Mouse (Mus musculus) embryonic facial prominence, embryonic 14.5 days (tissue): Measurements from ENCODE around the gene Pkd1l3. TPM values are rescaled to one million over a fixed set of nuclear protein-coding genes. Genes with fewer than 3 reads are reported as not detected.
A peak's percentile ranks its signal among the peaks of the same experiment; 100 is the strongest.

Experiments
- ATAC-seq: fragments of 200-750 bp; cut with Nextera tagmentation; 2 replicates; pipeline ENCODE4 v1.8.0; 2017; ENCODE audit warnings: low read depth, moderate number of reproducible peaks, moderate TSS enrichment
- DNase-seq: peaks from one replicate; pipeline ENCODE4 v3.0.0-alpha.2; 2015; ENCODE audit warnings: low spot score
- H3K27ac ChIP-seq: fragments of 300-500 bp; sonication (generic); replicated peaks from 2 replicates; pipeline ENCODE4 v1.5.1; 2014; ENCODE audit warnings: low read depth, mild to moderate bottlenecking, low read length, moderate library complexity
- H3K27me3 ChIP-seq: fragments of 300-500 bp; sonication (generic); replicated peaks from 2 replicates; pipeline ENCODE4 v1.6.1; 2014; ENCODE audit warnings: low read length; ENCODE audit not compliant: control insufficient read depth, insufficient read depth
- H3K36me3 ChIP-seq: fragments of 300-500 bp; sonication (generic); 2 replicates; pipeline ENCODE4 v1.6.1; 2014; ENCODE audit warnings: low read length, mixed read lengths; ENCODE audit not compliant: control insufficient read depth, insufficient read depth
- H3K4me1 ChIP-seq: fragments of 300-500 bp; sonication (generic); 2 replicates; pipeline ENCODE4 v1.6.1; 2014; ENCODE audit warnings: antibody characterized with exemption, low read length; ENCODE audit not compliant: control insufficient read depth, insufficient read depth
- H3K4me2 ChIP-seq: fragments of 300-500 bp; sonication (generic); 2 replicates; pipeline ENCODE4 v1.6.1; 2014; ENCODE audit warnings: low read depth, mild to moderate bottlenecking, low read length, moderate library complexity, mixed read lengths
- H3K4me3 ChIP-seq: fragments of 300-500 bp; sonication (generic); 2 replicates; pipeline ENCODE4 v1.5.1; 2014; ENCODE audit warnings: low read depth, mild to moderate bottlenecking, low read length
- H3K9ac ChIP-seq: fragments of 300-500 bp; sonication (generic); 2 replicates; pipeline ENCODE4 v1.6.1; 2014; ENCODE audit warnings: low read depth, mild to moderate bottlenecking, low read length, moderate library complexity, mixed read lengths
- H3K9me3 ChIP-seq: fragments of 300-500 bp; sonication (generic); 2 replicates; pipeline ENCODE4 v1.6.1; 2016; ENCODE audit warnings: low read length; ENCODE audit not compliant: control insufficient read depth
- WGBS: fragments of 180-500 bp; shearing (Covaris S2); extraction: QIAGEN DNeasy Blood & Tissue Kit; methylation state at CpG from one replicate; pipeline ENCODE4 v1.1.7; 2014; 5-methylcytosine and 5-hydroxymethylcytosine counted together
- polyA plus RNA-seq: library from polyadenylated mRNA; unstranded; fragments of >200 nt; fragmentation: Nextera tagmentation; extraction: Ambion mirVana; gene quantifications from 2 replicates; pipeline ENCODE4 v1.2.1, GENCODE M21; 2014

Gene Pkd1l3
- polyA plus RNA-seq, 1 experiment from 2014 or later = not detected

DNA sequence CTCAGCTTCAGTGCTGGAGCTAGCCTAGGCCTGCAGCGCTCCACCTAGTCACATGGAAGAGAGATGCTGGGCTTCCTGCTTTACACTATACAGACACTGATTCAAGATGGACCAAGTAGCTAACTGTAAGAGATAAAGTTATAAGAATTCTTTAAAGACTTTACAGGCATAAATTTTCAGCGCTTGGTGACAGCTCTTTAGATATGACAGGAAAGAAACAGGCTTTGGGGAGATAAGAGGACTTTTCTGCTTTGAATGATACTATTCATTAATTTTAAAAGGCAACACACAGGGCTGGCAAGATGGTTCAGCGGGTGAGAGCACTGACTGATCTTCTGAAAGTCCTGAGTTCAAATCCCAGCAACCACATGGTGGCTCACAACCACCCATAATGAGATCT lies 84.2 kb downstream of the Pkd1l3 start:
- no peaks in the 10 kb centered on the region for H3K9me3 ChIP-seq
- ATAC-seq = no peak
- no peaks in the 10 kb centered on the region for H3K27me3 ChIP-seq
- H3K4me2 ChIP-seq = no peak overlapping the region
- 85% methylated on average over 3 of the region's 3 CpGs for WGBS
- H3K36me3 ChIP-seq = no peaks in the 10 kb centered on the region
- H3K4me3 ChIP-seq = no peak overlapping the region
- H3K4me1 ChIP-seq = peaks cover 7% of the 10 kb centered on the region; the same call in 1 of the 2 replicates
- no peak overlapping the region for H3K27ac ChIP-seq
- DNase-seq = no peak
- no peak overlapping the region for H3K9ac ChIP-seq

DNA sequence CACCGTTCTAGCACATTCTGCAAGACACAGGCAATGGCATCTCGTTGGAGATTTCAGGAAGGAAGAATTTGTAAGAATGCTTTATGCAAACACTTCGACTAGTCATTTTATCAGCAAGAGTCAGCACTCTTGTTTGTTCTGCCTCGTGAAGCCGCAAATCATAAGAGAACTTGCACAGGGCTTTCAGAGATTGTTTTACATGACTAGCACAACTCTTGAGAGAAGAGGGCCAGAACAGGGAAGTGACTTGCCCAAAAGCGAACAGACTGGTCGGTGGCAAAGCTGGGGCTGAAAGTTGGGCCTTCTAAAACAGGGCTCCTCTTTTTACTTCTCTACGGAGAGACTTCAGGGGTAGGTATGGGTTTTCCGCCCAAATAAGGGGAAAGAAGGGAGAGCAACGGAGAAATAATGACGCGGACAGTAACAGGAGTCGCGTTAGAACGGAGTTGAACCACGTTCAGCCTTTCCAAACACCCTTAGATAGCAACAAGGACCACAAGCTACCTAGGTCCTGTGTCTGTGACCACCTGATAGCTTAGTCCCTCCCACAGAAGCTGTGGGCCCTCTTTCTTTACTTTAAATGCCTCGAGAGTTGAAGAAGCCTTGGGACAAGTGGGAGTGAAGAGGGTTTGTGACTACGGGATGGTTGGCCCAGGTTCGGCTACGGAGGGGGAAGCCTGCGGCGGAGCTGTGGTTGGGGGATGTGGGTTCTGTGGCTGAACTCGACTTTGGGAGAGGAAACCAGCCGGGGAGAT lies 90.4 kb downstream of the Pkd1l3 start:
- Histone ChIP-seq H3K4me3 (peak overlapping the region; percentile 95), H3K4me1 (peaks cover 11% of the 10 kb centered on the region), H3K9me3 (no peaks in the 10 kb centered on the region), H3K27ac (peak overlapping the region; percentile 62), H3K27me3 (no peaks in the 10 kb centered on the region), H3K36me3 (peaks cover 22% of the 10 kb centered on the region), H3K4me2 (peak overlapping the region; percentile 85), H3K9ac (peak overlapping the region; percentile 99)
- 10% methylated on average over 24 of the region's 24 CpGs for WGBS
- ATAC-seq = no peak; the same call in 1 of the 2 replicates
- DNase-seq = no peak

DNA sequence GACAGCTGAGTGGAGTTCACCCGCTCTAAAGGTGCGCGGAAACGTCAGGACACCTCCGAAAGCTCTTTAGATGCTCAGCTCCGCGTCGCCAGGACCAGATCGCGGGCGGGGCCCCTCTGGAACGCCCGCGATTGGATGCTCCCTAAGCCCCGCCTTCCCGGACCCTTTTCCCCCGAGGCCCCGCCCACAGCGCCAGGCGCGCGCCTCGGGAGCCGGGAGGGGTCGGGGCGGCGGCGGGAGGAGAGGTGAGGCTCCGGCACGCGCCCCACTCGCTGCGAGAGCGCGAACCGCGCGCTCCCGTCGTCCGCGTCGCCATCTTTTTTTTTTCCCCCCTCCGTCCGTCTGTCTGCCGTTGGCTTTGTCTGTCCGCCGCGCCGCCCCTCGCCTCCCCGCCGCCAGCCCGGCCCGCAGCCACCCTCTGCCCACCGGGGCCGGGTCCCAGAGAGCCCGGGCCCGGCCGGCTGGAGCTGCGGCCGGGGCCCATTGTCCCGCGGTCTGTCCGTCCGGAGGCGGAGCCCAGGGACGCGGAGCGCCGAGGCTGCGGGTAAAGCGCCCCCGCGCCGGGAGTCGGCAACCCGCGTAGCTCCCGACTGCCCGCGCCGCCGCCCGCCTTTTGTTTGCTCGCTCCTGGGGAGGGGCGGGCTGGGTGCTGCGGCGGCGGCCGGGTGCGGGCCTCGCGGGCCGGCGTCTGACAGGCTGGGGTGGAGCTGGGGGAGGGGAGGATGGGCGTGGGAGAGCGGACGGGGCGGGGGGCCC lies 91.2 kb downstream of the Pkd1l3 start, which contains the start of gene Zfp821:
TSS of gene Zfp821 (plus strand) at position 227 of the 756 bp plus-strand sequence.
- WGBS = 1% methylated on average over 34 of the region's 100 CpGs
- Histone ChIP-seq H3K4me1 (peaks cover 11% of the 10 kb centered on the region), H3K27me3 (no peaks in the 10 kb centered on the region)

DNA sequence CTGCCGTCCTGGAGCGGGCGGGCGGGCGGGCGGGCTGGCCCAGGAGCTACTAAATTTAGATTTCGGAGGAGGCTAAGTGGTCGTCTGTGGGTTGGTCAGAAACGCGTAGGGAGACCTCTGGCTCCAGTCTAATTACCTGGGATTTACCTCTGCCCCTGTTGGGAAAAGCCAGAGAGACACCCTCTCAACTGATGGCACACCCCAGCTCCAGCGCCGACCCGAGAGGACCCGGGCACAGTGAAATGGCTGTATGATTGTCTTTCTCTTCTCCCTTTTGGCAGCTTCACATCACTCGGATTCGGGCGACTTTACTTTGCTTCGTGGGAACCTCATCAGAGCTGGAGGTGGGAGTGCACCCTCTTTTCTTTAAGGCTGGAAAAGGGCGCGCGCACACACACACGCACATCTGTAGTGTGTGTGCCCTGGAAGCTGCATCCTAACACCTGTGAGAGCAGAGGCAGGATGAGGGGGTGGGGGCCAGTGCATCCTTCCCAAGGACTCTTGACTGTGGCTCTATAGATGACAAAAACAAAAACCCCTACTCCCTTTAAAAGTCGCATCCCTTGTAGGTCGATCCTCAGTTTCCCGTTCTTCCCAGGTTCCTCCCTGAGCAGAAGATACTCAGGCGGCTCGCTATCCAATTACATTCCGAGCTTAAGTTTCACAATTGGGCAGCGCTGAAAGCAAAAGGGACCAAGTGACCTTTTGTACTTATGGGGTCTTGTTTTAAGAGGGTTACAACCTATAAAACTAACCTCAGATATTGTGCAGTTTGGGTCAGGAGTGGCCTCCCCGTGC lies 92.0 kb downstream of the Pkd1l3 start:
- Histone ChIP-seq H3K4me3 (peak overlapping the region; percentile 95), H3K27me3 (no peaks in the 10 kb centered on the region), H3K4me2 (peak overlapping the region; percentile 85), H3K36me3 (peaks cover 37% of the 10 kb centered on the region), H3K4me1 (peaks cover 11% of the 10 kb centered on the region), H3K27ac (peak overlapping the region; percentile 97), H3K9ac (peak overlapping the region; percentile 99), H3K9me3 (no peaks in the 10 kb centered on the region)
- peak; percentile 36 for ATAC-seq
- WGBS = under 1% methylated on average over 24 of the region's 30 CpGs
- DNase-seq = no peak

More for the DNA sequence above, 91.2 kb downstream of the Pkd1l3 start, which contains the start of gene Zfp821:
- H3K9ac ChIP-seq = peak within 1 kb of the TSS; percentile 99
- peaks cover 29% of the 10 kb centered on the region for H3K36me3 ChIP-seq
- ATAC-seq = peak; percentile 91
- no peaks in the 10 kb centered on the region for H3K9me3 ChIP-seq
- peak within 1 kb of the TSS; percentile 95 for H3K4me3 ChIP-seq
- peak within 1 kb of the TSS; percentile 85 for H3K4me2 ChIP-seq
- peak; percentile 97 for DNase-seq
- peak within 1 kb of the TSS; percentile 97 for H3K27ac ChIP-seq

DNA sequence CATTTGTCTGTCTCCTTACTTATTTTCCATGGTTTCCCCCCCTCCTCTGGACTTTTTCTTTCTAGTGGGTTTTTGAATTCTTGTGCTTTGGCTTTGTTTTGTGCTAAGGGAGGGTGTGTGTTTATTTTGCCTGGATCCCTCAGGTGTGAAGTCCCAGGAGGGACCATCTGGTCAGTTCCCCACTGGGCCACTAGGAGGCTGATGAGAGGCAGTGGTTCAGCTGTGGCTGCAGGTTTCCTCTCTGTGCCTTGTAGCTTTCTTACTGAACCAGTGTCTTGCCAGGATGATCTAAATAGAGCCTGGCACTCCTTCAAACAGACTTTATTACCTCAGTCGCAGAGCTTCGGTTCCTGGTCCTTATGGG lies 92.5 kb downstream of the Pkd1l3 start:
- peak overlapping the region; percentile 99 for H3K9ac ChIP-seq
- H3K4me3 ChIP-seq = peak overlapping the region; percentile 95
- peak overlapping the region; percentile 85 for H3K4me2 ChIP-seq
- ATAC-seq (peak; percentile 42), DNase-seq (peak; percentile 74)
- H3K36me3 ChIP-seq = peaks cover 43% of the 10 kb centered on the region
- no peaks in the 10 kb centered on the region for H3K27me3 ChIP-seq
- peaks cover 11% of the 10 kb centered on the region for H3K4me1 ChIP-seq
- H3K27ac ChIP-seq = no peak overlapping the region
- no peaks in the 10 kb centered on the region for H3K9me3 ChIP-seq
- 18% methylated on average over 2 of the region's 2 CpGs for WGBS

DNA sequence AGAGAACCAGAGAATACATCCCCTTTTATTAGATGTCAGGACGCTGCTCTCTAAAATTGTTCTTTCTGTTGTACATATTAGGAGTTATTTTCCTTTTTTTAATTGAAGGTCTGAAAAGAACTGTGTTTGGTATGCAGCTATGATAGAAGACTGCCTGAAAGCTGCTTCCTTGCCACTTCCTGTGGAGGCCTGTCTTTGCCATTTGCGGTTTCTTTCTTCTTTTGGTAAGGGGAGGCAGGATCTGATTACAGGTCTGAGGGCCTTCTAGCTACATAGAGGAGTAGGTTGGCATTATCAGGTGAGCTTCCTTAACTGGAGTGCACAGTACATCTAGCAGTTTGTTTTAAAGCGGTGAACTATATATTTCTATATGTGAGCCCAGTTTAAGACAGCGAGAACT lies 93.6 kb downstream of the Pkd1l3 start:
- H3K4me2 ChIP-seq = no peak overlapping the region
- DNase-seq = no peak
- H3K27me3 ChIP-seq = no peaks in the 10 kb centered on the region
- H3K4me1 ChIP-seq = peaks cover 11% of the 10 kb centered on the region
- no peak overlapping the region for H3K27ac ChIP-seq
- H3K9ac ChIP-seq = no peak overlapping the region
- no peaks in the 10 kb centered on the region for H3K9me3 ChIP-seq
- no peak for ATAC-seq
- H3K36me3 ChIP-seq = peaks cover 54% of the 10 kb centered on the region
- 89% methylated on average over 4 of the region's 4 CpGs for WGBS
- no peak overlapping the region for H3K4me3 ChIP-seq

DNA sequence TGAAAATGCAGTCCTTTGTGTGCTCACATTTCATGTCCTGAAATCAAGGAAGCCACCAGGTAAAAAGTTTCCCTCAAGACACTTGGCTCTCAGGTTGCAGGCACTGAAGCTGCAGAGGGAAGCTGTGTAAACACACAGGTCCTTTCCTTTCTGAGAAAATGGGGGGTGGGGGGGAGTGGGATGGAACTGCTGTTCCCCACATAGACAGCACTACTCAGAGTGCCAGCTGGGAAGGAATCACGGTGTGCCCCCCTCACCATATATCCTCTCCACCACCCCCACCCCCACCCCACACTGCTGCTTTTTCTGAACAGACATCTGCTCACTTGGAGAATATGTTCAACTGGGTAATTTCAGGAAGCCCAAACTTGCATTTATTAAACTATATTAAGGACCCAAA lies 98.2 kb downstream of the Pkd1l3 start:
- DNase-seq (no peak), ATAC-seq (no peak)
- H3K36me3 ChIP-seq = peaks cover 93% of the 10 kb centered on the region
- no peaks in the 10 kb centered on the region for H3K27me3 ChIP-seq
- H3K4me3 ChIP-seq = no peak overlapping the region
- H3K27ac ChIP-seq = no peak overlapping the region
- WGBS = 89% methylated on average over 1 of the region's 1 CpGs
- H3K4me1 ChIP-seq = no peaks in the 10 kb centered on the region
- no peaks in the 10 kb centered on the region for H3K9me3 ChIP-seq
- no peak overlapping the region for H3K4me2 ChIP-seq
- H3K9ac ChIP-seq = no peak overlapping the region

DNA sequence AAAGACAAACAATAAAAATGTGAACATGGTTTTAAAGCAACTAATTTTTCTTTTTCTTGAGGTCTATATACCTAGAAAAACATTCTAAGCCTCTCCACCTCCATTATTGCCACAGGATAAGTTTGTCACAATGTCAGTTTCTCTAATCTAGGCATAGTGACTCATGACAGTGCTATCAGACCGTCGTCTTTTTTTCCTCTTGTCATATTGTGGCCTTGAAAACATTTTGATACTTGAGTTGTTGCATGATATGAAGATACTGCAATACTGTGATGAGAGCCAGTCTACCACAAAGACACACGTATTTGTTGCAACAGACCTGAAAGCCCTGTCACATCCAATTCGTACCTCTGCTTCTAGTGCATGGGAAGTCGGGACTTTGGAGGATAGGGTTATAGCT lies 100.6 kb downstream of the Pkd1l3 start:
- DNase-seq = no peak
- no peak overlapping the region for H3K4me2 ChIP-seq
- H3K9me3 ChIP-seq = no peaks in the 10 kb centered on the region
- H3K9ac ChIP-seq = no peak overlapping the region
- H3K27me3 ChIP-seq = no peaks in the 10 kb centered on the region
- H3K4me3 ChIP-seq = no peak overlapping the region
- peaks cover 95% of the 10 kb centered on the region for H3K36me3 ChIP-seq
- H3K27ac ChIP-seq = no peak overlapping the region
- no peak for ATAC-seq
- H3K4me1 ChIP-seq = no peaks in the 10 kb centered on the region
- WGBS = 94% methylated on average over 5 of the region's 5 CpGs
